Mouse (Mus musculus): Measurements from ENCODE around the gene Ppt2. TPM values are rescaled to one million over a fixed set of nuclear protein-coding genes. Genes with fewer than 3 reads are reported as not detected.

Gene Ppt2
- polyA plus RNA-seq, 1 experiment from 2014 or later, result 24.9 TPM

- Histone ChIP-seq H3K36me3 (ENCODE audit: insufficient read depth, low read length) (no peaks in the 10 kb centered on the region), H3K4me2 (replicated peaks; ENCODE audit: low read depth, low read length) (no peak overlapping the region), H3K27me3 (replicated peaks; ENCODE audit: insufficient read depth, low read length) (peaks cover 43% of the 10 kb centered on the region), H3K9ac (replicated peaks; ENCODE audit: low read depth) (no peak overlapping the region), H3K27ac (ENCODE audit: low read length) (no peak overlapping the region), H3K4me3 (ENCODE audit: low read depth, low read length) (no peak overlapping the region), H3K4me1 (ENCODE audit: insufficient read depth, low read depth, low read length) (peaks cover 10% of the 10 kb centered on the region; the same call in 1 of the 2 replicates), H3K9me3 (ENCODE audit: low read length) (no peaks in the 10 kb centered on the region)
- ATAC-seq, result no peak
- no peak for DNase-seq (ENCODE audit: low spot score)
- TF ChIP-seq CTCF (IDR thresholded peaks at IDR 0.05) (no peak), EP300 (IDR thresholded peaks at IDR 0.05) (no peak)
- 86% methylated on average over 7 of the region's 7 CpGs for WGBS
These were observed 44.8 kb upstream of the Ppt2 start for GRCm38 (mm10) chr17:34673139-34673538.

GRCm38 (mm10) chr17:34672246-34672792 lies 44.0 kb upstream of the Ppt2 start:
- DNase-seq (ENCODE audit: low spot score) (no peak), ATAC-seq (no peak)
- Histone ChIP-seq H3K4me1 (ENCODE audit: insufficient read depth, low read depth, low read length) (peaks cover 10% of the 10 kb centered on the region; the same call in 1 of the 2 replicates), H3K4me3 (ENCODE audit: low read depth, low read length) (peak overlapping the region; percentile 12; the same call in 1 of the 2 replicates), H3K27me3 (replicated peaks; ENCODE audit: insufficient read depth, low read length) (peaks cover 43% of the 10 kb centered on the region), H3K9ac (replicated peaks; ENCODE audit: low read depth) (no peak overlapping the region), H3K9me3 (ENCODE audit: low read length) (no peaks in the 10 kb centered on the region), H3K4me2 (replicated peaks; ENCODE audit: low read depth, low read length) (no peak overlapping the region), H3K36me3 (ENCODE audit: insufficient read depth, low read length) (no peaks in the 10 kb centered on the region), H3K27ac (ENCODE audit: low read length) (no peak overlapping the region)
- 26% methylated on average over 46 of the region's 49 CpGs for WGBS
- TF ChIP-seq EP300 (IDR thresholded peaks at IDR 0.05) (no peak), CTCF (IDR thresholded peaks at IDR 0.05) (no peak)

GRCm38 (mm10) chr17:34671151-34672066 lies 43.1 kb upstream of the Ppt2 start:
- Histone ChIP-seq H3K27ac (ENCODE audit: low read length) (no peak overlapping the region), H3K9me3 (ENCODE audit: low read length) (no peaks in the 10 kb centered on the region), H3K36me3 (ENCODE audit: insufficient read depth, low read length) (no peaks in the 10 kb centered on the region), H3K4me1 (ENCODE audit: insufficient read depth, low read depth, low read length) (peaks cover 10% of the 10 kb centered on the region; the same call in 1 of the 2 replicates), H3K9ac (replicated peaks; ENCODE audit: low read depth) (no peak overlapping the region), H3K4me2 (replicated peaks; ENCODE audit: low read depth, low read length) (peak overlapping the region; percentile 40), H3K4me3 (ENCODE audit: low read depth, low read length) (peak overlapping the region; percentile 12; the same call in 1 of the 2 replicates), H3K27me3 (replicated peaks; ENCODE audit: insufficient read depth, low read length) (peaks cover 43% of the 10 kb centered on the region)
- ATAC-seq, result peak; percentile 20; the same call in 1 of the 2 replicates
- TF ChIP-seq EP300 (IDR thresholded peaks at IDR 0.05), result no peak
- peak; percentile 54 for TF ChIP-seq CTCF (IDR thresholded peaks at IDR 0.05)
- 11% methylated on average over 93 of the region's 93 CpGs for WGBS
- DNase-seq (ENCODE audit: low spot score), result no peak

GRCm38 (mm10) chr17:34670235-34670634 lies 41.9 kb upstream of the Ppt2 start, which contains the start of gene Tnxb:
Tnxb (plus strand) TSS chr17:34670535.
- H3K27ac ChIP-seq (ENCODE audit: low read length), result no peak within 1 kb of the TSS
- no peak for TF ChIP-seq EP300 (IDR thresholded peaks at IDR 0.05)
- peak within 1 kb of the TSS; percentile 40; the same call in 1 of the 2 replicates for H3K4me2 ChIP-seq (replicated peaks; ENCODE audit: low read depth, low read length)
- ATAC-seq, result no peak
- no peaks in the 10 kb centered on the region for H3K9me3 ChIP-seq (ENCODE audit: low read length)
- peaks cover 8% of the 10 kb centered on the region; the same call in 1 of the 2 replicates for H3K4me1 ChIP-seq (ENCODE audit: insufficient read depth, low read depth, low read length)
- peaks cover 43% of the 10 kb centered on the region for H3K27me3 ChIP-seq (replicated peaks; ENCODE audit: insufficient read depth, low read length)
- WGBS, result 63% methylated on average over 7 of the region's 7 CpGs
- DNase-seq (ENCODE audit: low spot score), result no peak
- no peaks in the 10 kb centered on the region for H3K36me3 ChIP-seq (ENCODE audit: insufficient read depth, low read length)
- H3K4me3 ChIP-seq (ENCODE audit: low read depth, low read length), result 0 out of 2 replicates have a peak within 1 kb of the TSS, but pooled peaks have one; percentile 12
- no peak within 1 kb of the TSS for H3K9ac ChIP-seq (replicated peaks; ENCODE audit: low read depth)

- Histone ChIP-seq H3K9ac (replicated peaks; ENCODE audit: low read depth) (no peak overlapping the region), H3K27me3 (replicated peaks; ENCODE audit: insufficient read depth, low read length) (peaks cover 6% of the 10 kb centered on the region), H3K4me2 (replicated peaks; ENCODE audit: low read depth, low read length) (no peak overlapping the region), H3K4me1 (ENCODE audit: insufficient read depth, low read depth, low read length) (peaks cover 12% of the 10 kb centered on the region; the same call in 1 of the 2 replicates), H3K4me3 (ENCODE audit: low read depth, low read length) (no peak overlapping the region), H3K9me3 (ENCODE audit: low read length) (no peaks in the 10 kb centered on the region), H3K36me3 (ENCODE audit: insufficient read depth, low read length) (no peaks in the 10 kb centered on the region), H3K27ac (ENCODE audit: low read length) (no peak overlapping the region)
- DNase-seq (ENCODE audit: low spot score) (no peak), ATAC-seq (no peak)
- TF ChIP-seq CTCF (IDR thresholded peaks at IDR 0.05), result no peak
- no peak for TF ChIP-seq EP300 (IDR thresholded peaks at IDR 0.05)
- 58% methylated on average over 7 of the region's 7 CpGs for WGBS
These were observed 36.2 kb upstream of the Ppt2 start for GRCm38 (mm10) chr17:34664472-34664871.

GRCm38 (mm10) chr17:34663558-34663957 lies 35.2 kb upstream of the Ppt2 start:
- 63% methylated on average over 1 of the region's 1 CpGs for WGBS

More at GRCm38 (mm10) chr17:34663558-34663957, 35.2 kb upstream of the Ppt2 start:
- Histone ChIP-seq H3K27me3 (replicated peaks; ENCODE audit: insufficient read depth, low read length) (peaks cover 7% of the 10 kb centered on the region), H3K36me3 (ENCODE audit: insufficient read depth, low read length) (no peaks in the 10 kb centered on the region), H3K9me3 (ENCODE audit: low read length) (no peaks in the 10 kb centered on the region), H3K4me3 (ENCODE audit: low read depth, low read length) (no peak overlapping the region), H3K9ac (replicated peaks; ENCODE audit: low read depth) (no peak overlapping the region), H3K4me2 (replicated peaks; ENCODE audit: low read depth, low read length) (no peak overlapping the region), H3K4me1 (ENCODE audit: insufficient read depth, low read depth, low read length) (peaks cover 12% of the 10 kb centered on the region; the same call in 1 of the 2 replicates), H3K27ac (ENCODE audit: low read length) (no peak overlapping the region)
- TF ChIP-seq CTCF (IDR thresholded peaks at IDR 0.05) (no peak), EP300 (IDR thresholded peaks at IDR 0.05) (no peak)
- ATAC-seq, result no peak
- DNase-seq (ENCODE audit: low spot score), result no peak
